Mouse (Mus musculus) midbrain, embryonic 13.5 days (tissue): ENCODE results near the gene Ovch2. TPM values are rescaled to one million over a fixed set of nuclear protein-coding genes. Genes with fewer than 3 reads are reported as not detected.

Experiments
- ATAC-seq: fragments of 200-750 bp; cut with Nextera tagmentation; 2 replicates; pipeline ENCODE4 v1.8.0; 2017; ENCODE audit warnings: mild to moderate bottlenecking, moderate TSS enrichment, moderate library complexity
- H3K27ac ChIP-seq: fragments of 300-500 bp; sonication (generic); 2 replicates; pipeline ENCODE4 v1.5.1; 2015; ENCODE audit warnings: inconsistent platforms, mild to moderate bottlenecking, moderate library complexity
- H3K27me3 ChIP-seq: fragments of 300-500 bp; sonication (generic); 2 replicates; pipeline ENCODE4 v1.6.1; 2015; ENCODE audit warnings: mild to moderate bottlenecking, inconsistent platforms
- H3K36me3 ChIP-seq: fragments of 300-500 bp; sonication (generic); 2 replicates; pipeline ENCODE4 v1.6.1; 2015; ENCODE audit warnings: mild to moderate bottlenecking, inconsistent platforms
- H3K4me1 ChIP-seq: fragments of 300-500 bp; sonication (generic); replicated peaks from 2 replicates; pipeline ENCODE4 v1.6.1; 2015; ENCODE audit warnings: inconsistent platforms
- H3K4me2 ChIP-seq: fragments of 300-500 bp; sonication (generic); replicated peaks from 2 replicates; pipeline ENCODE4 v1.6.1; 2015; ENCODE audit warnings: moderate library complexity, mild to moderate bottlenecking, inconsistent platforms
- H3K4me3 ChIP-seq: fragments of 300-500 bp; sonication (generic); replicated peaks from 2 replicates; pipeline ENCODE4 v1.5.1; 2015; ENCODE audit warnings: mild to moderate bottlenecking, inconsistent platforms
- H3K9ac ChIP-seq: fragments of 300-500 bp; sonication (generic); replicated peaks from 2 replicates; pipeline ENCODE4 v1.6.1; 2015; ENCODE audit warnings: mild to moderate bottlenecking, inconsistent platforms
- H3K9me3 ChIP-seq: fragments of 300-500 bp; sonication (generic); 2 replicates; pipeline ENCODE4 v1.6.1; 2016; ENCODE audit warnings: mild to moderate bottlenecking, inconsistent platforms
- WGBS: fragments of 180-500 bp; shearing (Covaris S2); methylation state at CpG from one replicate; pipeline ENCODE4 v1.1.7; 2015; 5-methylcytosine and 5-hydroxymethylcytosine counted together
- polyA plus RNA-seq: library from polyadenylated mRNA; unstranded; fragments of >200 nt; fragmentation: Nextera tagmentation; extraction: Ambion mirVana; gene quantifications from 2 replicates; pipeline ENCODE4 v1.2.1, GENCODE M21; 2015

The Ovch2 gene
- polyA plus RNA-seq, 1 experiment from 2014 or later, result not detected

DNA sequence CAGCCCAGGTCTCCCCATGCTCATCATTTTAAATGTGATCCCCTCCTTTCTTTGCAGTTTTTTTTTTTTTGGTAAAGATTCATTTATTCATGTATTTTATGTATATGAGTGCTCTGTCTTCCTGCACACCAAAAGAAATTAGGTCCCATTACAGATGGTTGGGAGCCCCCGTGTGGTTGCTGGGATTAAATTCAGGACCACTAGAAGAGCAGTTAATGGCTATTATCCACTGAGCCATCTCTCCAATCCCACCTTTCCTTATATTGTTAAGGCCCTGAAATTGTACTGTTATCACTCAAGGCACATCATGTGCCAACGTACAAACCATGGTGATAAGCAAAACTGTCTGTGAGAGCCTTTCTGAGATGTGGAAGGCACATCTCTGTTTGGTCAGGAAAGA is 62.3 kb downstream of the Ovch2 start:
- 35% methylated on average over 2 of the region's 2 CpGs for WGBS
- 0 out of 2 replicates have a peak, but pooled peaks have one; percentile 45 for ATAC-seq
- H3K9ac ChIP-seq, result no peak overlapping the region
- no peaks in the 10 kb centered on the region for H3K4me1 ChIP-seq
- no peak overlapping the region for H3K4me3 ChIP-seq
- H3K27ac ChIP-seq, result no peak overlapping the region
- no peaks in the 10 kb centered on the region for H3K9me3 ChIP-seq
- H3K36me3 ChIP-seq, result no peaks in the 10 kb centered on the region
- no peaks in the 10 kb centered on the region for H3K27me3 ChIP-seq
- H3K4me2 ChIP-seq, result no peak overlapping the region

DNA sequence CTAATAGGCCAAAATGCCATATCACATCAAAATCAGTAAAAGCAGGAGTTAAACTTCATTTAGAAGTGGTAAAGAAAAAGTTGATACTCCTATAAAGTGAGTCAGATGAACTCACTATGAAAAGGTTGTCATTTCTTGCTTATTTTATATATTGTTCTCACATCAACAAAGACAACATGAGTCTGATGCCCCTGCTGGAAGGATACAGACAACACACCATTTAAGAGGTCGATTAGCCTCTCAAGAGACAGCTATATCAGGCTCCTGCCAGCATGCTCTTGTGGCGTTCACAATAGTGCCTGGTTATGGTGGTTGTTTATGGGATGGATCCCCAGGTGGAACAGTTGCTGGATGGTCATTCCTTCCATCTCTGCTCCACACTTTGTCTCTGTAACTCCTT is 67.8 kb downstream of the Ovch2 start:
- WGBS, result 77% methylated on average over 2 of the region's 2 CpGs
- no peaks in the 10 kb centered on the region for H3K4me1 ChIP-seq
- no peaks in the 10 kb centered on the region for H3K9me3 ChIP-seq
- H3K27ac ChIP-seq, result no peak overlapping the region
- H3K9ac ChIP-seq, result no peak overlapping the region
- H3K27me3 ChIP-seq, result no peaks in the 10 kb centered on the region
- no peak overlapping the region for H3K4me3 ChIP-seq
- H3K4me2 ChIP-seq, result no peak overlapping the region
- H3K36me3 ChIP-seq, result no peaks in the 10 kb centered on the region
- no peak for ATAC-seq

Other genes starting within 250 kb of the Ovch2 start
- 2.4 and 2.5 TPM in 2 replicates for gene Olfml1, start 233.8 kb downstream of the Ovch2 start, polyA plus RNA-seq
- gene Ppfibp2, start 206.0 kb downstream of the Ovch2 start, polyA plus RNA-seq, result 1.2 and 1.3 TPM in 2 replicates
- gene 5330417H12Rik, start 176.0 kb downstream of the Ovch2 start, polyA plus RNA-seq, result not detected in 2 replicates
- gene Cyb5r2, start 43.2 kb downstream of the Ovch2 start, polyA plus RNA-seq, result 0.06 and 0.08 TPM in 2 replicates
- not detected in 2 replicates for gene Olfr467, start 11.1 kb upstream of the Ovch2 start, polyA plus RNA-seq
- gene Olfr469, start 24.3 kb upstream of the Ovch2 start, polyA plus RNA-seq, result not detected in 2 replicates
- gene Olfr470, start 46.3 kb upstream of the Ovch2 start, polyA plus RNA-seq, result not detected in 2 replicates
- gene Olfr472, start 96.7 kb upstream of the Ovch2 start, polyA plus RNA-seq, result not detected in 2 replicates
- not detected in 2 replicates for gene Olfr473, start 129.2 kb upstream of the Ovch2 start, polyA plus RNA-seq
- gene Olfr474, start 153.4 kb upstream of the Ovch2 start, polyA plus RNA-seq, result not detected in 2 replicates
- gene Olfr476, start 163.6 kb upstream of the Ovch2 start, polyA plus RNA-seq, result not detected in 2 replicates
- gene Olfr477, start 185.5 kb upstream of the Ovch2 start, polyA plus RNA-seq, result not detected in 2 replicates
- gene Olfr478, start 232.8 kb upstream of the Ovch2 start, polyA plus RNA-seq, result not detected in 2 replicates
- not detected in 2 replicates for gene Olfr479, start 249.5 kb upstream of the Ovch2 start, polyA plus RNA-seq